Mouse (Mus musculus) heart, adult 8-10 months (tissue): ENCODE data around the gene Tmem255b. TPM values are rescaled to one million over a fixed set of nuclear protein-coding genes. Genes with fewer than 3 reads are reported as not detected.

Experiments
- DNase-seq: peaks from one replicate; pipeline ENCODE4 v3.0.0; 2022; ENCODE audit warnings: low spot score
- total RNA-seq, 4 experiments: library from RNA; stranded (reverse); gene quantifications; 2 replicates each; pipeline ENCODE4 v1.2.4; 2022

Gene Tmem255b
- total RNA-seq, 4 experiments from 2014 or later: 3.7 to 7.5 (median 5.7) TPM

DNA sequence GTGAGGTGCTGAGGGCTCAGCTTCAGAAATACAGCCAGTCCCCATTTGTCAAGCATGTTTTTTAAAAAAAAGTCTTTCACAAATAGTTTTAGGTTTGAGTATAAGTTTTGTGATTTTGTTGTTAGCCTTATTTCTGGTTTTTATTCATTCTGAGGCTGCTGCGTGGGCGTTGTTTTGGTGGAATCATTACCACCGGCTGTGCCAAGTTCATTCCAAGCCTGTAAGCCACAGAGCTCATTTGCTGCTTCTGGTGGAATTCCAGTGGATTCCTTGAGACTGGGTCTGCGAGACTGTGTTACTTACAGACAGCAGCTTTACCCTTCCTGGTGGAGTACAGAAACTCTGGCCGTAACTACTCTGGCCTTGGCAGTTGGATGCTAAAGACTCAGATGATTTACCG is 11.5 kb downstream of the Tmem255b start:
- DNase-seq: no peak

DNA sequence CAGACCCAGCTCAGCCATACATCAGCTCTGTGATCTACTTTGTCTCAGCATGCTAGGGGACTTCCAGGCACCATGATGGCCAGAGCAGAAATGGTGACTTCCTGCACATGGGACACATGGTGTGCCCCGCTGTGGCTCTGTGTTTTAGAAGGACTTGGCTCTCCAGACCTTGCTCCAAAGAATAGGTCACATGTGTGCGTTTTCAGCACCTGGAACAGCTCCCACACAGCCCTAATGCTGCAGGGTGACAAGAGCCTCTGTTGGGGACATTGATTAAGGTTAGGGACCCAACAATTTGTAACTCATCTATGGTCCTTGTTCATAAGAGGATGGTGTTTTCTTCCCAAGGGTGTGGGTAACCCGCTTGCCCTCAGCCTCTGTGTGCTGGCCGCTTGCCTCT is 13.2 kb downstream of the Tmem255b start:
- DNase-seq: no peak

DNA sequence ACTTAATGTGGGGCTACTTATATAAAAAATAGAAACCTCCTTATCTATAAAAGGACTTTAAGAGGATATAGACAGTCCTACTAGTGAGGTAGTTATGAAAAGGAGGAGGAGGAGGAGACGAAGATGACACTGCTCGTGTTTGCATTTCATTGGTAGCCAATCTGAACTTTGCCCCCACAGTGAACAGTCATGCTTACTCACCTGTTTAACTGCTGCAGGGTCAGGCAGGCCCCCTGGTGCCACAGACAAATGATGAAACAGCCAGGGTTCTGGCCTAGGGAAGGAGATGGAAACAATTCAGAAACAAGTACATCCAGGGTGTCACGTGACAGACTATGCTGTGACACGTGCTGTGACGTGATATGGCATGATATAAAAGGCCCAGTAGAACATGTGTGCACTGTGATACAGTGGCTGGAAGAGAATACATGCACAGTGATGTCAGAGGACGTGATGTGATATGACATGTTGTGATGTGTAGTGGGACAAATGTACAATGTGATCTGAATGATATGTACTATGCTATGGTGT is 16.8 kb downstream of the Tmem255b start:
- no peak for DNase-seq

DNA sequence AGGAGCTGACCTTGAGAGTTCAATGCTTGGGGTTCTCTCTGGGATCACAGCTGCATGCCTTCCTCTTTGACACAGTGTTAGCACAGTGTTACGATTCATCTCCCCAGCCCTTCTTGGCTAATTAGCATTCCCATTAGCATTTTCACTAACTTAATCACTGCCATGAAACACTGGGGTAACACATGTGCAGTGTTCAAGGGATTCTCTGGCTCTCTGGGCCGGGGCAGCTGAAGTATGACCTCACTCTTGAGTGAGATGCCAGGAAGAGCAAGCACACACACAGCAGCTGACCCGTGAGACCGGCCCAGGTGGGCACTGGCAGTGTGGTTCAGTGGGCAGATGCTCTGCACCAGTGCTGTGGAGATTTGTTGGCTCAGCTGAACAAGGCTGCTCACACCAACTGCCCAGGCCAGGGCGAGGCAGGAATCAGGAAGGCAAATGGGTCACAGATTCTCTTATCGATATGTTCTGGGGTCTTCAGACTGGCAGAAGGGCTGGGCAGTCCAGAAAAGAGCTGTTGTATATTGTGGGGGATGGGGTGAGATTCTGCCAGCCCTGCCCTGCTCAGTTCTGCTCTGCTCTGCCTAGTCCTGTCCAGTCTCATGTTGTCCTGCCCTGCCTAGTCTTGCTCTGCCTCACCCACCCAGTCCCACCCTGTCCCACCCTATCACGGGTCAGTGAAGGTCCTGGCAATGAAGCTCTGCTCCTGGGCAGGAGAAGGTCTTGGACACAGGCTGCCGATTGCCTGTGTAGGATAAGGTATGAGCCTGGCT is 19.5 kb downstream of the Tmem255b start:
- no peak for DNase-seq

DNA sequence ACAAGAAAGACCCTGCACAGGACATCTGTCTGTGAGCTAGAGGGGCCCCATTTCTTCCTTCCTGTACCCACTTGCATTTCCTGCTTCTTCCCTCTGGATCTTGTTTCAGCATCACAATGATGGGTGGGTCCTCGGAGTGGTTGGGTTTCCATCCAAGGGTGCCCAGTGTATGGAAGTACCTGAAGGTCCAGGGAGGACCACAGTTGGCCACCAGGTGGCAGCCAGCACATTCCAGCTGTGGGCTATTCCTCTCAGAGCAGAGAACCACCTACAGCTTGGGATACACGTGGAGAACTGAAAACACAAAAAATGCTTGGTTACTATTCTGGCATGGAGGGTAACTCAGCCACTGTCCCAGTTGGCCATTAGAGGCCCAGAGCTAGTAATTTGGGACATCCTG is 20.3 kb downstream of the Tmem255b start:
- DNase-seq: peak; percentile 49

DNA sequence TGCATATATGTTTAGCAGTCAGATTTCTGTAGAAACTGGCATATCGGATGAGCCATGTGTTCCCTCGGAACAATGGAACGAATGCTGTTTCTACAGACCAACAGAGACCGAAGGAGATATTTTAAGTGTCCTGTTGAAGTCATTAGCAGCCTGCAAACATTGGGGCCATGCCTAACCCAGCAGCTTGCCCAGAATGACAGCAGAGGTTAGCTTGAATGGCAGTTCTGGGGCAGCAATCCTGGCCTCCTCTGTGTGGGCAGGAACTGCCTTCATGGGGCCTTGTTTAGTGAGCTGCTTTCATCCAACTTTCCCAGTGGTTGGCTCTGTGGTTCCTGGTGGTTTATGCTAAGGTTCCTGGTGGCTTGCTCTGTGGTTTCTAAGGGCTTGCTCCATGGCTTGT is 24.4 kb downstream of the Tmem255b start:
- no peak for DNase-seq

DNA sequence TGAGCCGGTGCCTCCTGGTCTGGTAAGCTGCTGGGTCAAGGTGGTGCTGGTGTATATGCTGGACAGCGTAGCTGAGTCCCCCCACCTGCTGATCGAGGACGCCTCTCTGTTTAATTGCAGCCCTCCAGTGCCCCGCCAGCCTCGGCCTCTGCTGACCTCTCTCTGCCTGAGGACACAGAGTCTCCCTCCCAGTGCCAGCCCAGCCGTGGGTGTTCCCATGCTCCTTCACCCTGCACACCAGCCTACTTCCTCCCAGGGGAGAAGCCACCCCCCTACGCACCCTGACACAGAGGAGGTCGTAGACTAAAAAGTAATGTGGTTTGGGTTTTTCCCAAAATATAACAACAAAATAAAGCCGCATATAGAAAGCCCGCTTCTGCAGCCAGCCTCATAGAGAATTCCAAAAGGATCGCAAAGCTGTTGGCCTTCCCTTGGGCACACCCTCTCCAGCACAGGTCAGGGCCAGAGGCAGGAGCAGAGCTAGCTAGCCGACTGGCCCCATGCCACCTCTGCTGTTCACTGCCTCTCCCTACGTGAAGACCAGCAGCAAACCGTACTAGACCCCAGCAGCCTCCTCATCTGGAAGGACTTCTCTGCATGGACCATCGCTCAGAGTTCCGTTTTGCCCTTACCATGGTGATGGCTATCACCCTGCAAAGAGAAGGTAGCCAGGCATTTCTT is 26.2 kb downstream of the Tmem255b start:
- DNase-seq: no peak

DNA sequence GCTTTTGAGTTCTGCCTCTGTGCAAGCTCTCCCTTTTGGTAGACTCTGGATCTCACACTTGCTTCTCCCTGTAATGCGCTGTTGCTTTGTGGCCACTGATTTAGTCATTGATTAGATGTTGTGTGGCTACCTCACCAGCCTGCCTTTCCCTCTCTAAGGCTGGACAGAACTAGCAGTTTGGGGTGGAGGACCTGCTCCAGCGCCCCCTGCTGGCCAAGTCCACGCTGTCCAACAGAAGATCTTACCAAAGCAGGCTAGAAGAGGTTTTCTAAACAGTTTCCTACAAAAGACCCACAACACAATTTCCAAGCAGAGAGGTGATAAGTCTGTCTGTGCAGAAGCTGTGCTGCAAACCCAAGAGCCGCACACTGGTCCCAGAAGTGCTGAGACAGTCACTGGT is 26.9 kb downstream of the Tmem255b start:
- DNase-seq: peak; percentile 80

DNA sequence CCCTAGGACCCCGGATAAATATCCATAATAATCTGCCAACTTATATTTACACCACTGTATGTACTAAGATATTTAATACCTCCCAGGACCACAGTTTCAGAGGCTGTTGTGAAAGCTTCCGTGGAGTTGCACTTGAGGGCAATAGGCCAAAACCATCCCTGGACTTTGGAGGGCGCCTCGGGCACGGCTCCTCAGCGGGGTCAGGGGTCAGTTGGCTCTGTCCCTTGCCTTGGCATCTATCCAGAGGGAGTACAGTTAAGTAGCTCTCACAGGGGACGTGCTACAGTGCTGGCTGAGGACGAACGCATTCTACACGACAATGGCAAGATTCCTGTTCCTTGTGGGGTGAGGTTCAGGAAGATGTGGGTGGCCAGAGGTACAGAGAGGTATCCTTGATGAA is 27.4 kb downstream of the Tmem255b start:
- peak; percentile 40 for DNase-seq

DNA sequence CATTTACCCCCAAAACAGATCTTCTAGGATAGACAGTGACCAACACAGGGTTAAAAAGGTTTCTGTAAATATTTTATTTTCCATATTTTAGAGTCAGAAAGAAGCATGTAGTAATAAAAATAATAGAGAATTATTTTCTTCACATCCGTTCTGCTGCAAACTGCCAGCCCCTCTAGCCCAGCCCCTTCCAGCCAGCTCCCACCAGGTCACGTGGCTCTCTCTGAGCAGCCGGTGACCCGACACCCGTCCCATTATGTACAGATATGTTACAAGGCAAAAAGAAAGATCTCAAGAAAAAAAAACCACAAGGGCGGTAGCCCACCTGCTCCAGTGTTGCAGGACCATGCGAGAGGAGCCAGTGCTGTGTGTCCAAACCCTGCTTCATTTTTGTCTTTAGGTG is 30.3 kb downstream of the Tmem255b start:
- no peak for DNase-seq

DNA sequence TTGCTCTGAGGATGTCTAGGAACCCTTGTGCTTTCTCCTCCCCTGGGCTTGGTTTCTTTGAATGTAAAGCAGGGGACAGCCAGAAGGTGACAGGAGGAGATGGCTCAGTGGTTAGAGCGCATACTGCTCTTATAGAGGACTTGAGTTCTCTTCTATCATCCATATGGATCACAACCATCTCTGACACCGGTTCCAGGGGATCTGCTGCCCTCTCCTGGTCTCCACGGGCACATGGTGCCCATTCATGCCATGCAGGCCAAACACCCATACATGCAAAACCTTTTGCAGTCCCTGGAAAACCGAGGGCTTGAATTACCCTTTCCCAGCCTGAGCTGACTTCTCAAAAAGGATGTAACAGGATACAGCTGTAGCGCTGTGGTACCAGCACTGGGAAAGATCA is 32.0 kb downstream of the Tmem255b start:
- no peak for DNase-seq

DNA sequence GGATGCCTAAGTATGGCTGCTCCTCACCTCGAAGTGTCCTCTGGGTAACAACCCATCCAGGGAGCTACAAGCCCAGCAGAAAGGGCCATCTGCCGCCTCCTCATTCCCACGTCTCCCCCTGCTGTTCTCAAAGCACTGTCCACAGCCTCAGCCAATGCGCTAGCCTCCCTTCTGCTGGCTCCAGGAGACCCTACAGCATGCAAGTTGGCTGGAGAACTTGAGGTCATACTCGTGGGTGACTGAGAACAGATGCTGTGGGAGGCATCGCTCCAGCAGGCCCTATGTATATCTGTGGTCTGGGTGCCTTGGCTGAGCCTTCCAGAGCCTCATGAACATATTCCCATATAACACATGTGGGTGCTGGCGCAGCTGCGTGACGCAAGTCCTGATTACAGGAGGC is 33.7 kb downstream of the Tmem255b start:
- no peak for DNase-seq

DNA sequence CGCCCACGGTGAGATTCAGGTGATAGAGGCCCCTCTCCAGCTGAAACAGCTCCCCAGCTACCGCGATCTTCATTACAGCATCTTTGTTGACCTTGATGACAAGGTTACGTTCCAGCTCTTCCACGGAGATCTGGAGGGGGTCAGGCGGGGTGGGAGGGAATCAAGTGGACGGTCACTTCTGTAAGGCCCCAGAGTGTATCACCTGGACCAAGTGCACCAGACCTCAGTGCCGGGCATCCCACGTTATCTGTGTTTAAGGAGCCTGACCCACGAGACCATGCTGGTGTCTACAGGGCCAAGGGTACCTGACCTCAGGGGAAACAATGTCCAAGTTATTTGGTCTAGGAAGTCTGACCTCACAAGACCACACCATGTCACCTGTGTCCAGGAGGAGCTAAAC is 36.5 kb downstream of the Tmem255b start:
- DNase-seq: no peak

DNA sequence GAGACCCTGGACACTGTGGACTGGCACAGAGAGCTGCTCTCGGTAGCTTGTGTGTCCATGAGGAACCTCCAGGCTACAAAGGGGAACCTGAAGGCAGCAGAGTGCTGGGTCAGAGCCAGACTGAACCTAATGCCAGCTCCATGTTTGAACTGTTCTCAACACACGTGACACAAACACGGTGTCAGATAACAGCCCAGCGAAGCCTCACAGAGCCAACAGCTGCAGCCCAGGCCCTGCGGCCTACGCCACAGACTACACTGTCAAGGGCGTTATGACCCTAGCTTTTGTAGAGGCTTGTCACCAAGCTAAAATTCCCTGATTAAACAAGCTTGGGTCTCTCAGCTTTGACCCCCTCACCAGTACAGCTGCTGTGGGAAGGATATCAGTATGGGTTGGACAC is 37.3 kb downstream of the Tmem255b start:
- no peak for DNase-seq

DNA sequence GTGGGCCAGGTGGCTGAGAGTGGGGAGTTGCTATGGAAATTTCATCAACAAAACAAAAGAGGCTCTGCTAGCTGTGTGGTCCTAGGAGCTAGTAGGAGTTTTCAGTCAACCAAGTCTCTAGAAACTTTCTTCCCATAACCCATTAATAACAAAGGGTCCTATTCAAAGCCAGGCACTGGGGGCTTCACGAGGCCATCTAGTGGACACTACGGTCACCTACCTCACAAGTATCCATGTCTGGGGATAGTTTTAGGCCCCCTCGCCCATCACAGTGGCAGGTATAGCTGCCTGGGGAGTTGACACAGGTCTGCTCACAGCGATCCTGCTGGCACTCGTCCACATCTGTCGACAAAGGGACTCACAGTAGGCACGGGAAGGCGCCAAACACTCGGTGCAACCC is 40.9 kb downstream of the Tmem255b start:
- no peak for DNase-seq

DNA sequence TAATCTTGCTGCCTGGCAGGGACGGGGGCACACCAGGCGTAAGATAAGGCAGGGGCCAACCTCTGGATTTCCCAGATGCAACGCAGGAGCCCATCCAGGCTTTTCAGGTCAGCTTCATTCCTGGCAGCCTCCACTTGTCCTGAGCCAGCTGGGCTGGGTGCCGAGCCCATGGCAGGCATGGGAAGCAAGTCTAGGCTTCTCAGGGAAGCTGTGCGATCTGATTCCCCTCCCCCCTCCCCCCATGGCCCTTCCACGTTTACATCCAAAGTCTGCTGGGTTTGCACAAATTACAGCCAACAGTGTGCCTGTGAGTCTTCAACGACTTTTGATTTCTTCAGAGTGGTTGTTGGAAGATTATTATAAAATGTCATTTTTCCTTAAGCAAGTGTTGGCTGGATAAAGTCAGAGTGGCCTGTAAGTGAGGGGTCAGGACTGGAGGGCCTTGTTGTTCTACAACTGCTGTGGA is 46.1 kb downstream of the Tmem255b start:
- DNase-seq: peak; percentile 56

DNA sequence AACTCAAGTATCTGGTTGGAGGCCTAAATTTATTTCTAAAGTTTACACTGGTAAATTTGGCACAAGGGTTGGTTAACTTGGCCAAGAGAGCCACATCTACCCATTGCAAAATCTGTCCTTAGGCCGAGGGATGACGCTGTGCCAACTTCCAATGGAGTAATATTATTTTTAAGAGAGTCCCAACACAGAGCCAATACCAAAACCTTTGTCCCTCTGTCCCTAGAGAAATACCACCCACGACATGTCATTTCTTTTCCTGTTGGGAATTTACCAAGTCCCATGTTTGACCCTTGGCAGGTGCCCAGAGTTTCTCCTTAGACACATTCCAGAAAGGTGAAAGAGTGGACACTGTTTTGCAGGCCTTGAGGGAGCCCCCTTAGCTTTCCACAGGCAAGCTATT is 46.6 kb downstream of the Tmem255b start:
- DNase-seq: peak; percentile 36

DNA sequence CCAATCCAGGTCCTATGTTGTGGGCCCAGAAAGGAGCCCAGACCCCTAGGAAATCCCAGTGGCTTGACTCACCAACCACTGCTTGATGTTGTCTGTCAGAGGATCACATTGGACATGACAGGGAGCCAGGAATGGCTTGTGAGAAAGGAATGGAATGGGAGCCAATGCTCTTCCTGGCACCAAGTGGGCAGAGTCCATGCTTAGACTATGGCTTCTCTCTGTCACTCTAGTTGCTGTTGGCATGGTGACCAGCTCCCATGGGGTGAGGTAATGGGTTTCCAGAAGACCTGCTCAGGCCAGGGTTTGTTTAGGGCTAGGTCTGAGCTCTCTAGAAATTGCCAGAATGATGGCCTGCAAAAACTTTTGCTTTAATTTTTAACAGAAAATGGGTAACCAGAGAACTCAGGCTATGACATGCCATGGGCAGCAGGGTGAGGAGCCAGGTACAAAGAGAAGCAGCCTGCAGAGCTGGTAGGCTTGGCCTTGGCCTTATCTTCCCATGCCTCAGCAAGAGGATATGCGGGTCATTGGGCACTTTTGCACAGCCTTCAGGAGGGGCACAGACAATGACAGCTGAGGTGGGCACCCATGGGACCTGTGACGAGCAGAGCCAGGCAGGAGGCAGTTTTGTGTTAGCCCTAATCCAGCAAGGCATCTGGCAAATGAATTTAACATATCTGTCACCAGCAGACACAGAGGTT is 47.3 kb downstream of the Tmem255b start:
- no peak for DNase-seq

DNA sequence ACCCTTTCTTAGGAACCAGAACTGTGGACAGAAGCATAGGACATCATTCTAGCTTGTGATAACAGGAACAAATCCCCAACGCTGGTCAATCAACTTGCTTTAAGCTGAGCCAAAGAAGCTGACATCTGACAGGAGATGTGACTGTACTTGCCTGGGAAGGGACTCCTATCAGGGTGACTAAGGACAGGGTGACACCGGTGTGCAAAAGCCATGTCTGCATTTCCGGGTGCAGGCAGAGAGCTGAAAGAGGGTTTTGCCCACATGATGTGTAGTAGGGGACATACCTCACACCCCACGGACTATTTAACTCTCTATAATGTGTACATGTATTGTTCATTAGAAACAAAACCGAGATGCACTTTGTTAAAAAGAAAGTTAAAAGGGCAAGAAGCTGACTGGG is 48.2 kb downstream of the Tmem255b start:
- DNase-seq: no peak

DNA sequence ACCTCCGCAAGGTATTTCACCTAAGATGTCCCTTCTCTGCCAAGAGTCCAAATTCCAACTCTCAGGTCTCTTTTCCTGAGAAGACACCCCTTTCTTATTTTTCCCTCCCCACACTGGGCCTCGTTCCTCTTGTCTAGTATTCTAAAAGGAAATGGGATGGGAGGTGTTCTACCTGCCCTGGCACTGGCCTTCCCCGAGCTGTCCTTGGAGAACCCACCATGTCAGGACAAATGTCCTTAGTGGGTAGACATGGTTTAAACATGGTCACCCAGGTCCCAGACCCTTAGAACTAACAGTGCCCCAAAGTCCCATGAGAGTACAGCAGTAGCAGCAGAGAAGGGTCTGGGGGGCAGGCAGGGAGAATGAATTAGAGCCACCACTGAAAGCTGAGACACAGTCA is 54.4 kb downstream of the Tmem255b start:
- DNase-seq: no peak

DNA sequence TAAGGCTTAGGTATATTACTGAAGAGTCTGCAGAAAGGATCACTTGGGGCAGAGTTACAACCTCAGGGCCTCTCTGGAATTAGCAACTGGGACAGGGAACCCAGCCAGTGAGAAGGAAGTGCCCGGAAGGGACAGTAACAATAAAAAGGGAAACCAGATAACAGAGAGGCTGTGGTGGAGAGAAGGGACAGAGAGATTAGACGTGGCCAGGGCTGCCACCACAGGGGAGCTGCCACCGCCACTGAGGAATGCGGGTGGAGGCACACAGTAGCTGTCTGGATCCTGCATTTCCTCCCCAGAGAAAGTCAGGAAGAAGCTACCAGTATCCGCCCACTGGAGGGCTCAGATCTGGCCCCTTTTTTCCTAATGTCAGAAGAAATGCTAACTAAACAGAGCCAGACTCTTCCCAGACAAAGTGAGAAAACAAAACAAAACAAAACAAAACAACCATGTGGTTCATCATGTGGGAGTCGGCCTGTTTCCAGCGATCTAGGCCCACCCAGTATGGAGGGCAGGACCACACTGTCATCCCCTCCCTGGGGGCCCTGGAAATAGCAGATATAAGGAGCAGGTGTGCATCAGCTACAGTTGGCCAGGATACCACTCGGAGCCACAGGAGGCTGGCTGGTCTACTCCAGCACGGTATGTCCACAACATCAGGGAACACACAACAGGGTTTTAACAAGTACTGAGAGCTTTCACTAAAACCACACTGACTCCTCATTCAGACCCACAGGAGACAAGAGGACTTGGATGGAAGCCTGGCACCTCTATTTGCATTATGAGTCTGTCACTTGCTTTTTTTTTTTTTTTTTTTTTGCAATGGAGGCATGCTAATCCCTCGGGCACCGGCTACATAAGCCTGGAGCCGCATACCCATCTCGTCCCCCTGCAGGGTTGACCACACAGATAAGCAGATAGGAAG is 55.3 kb downstream of the Tmem255b start:
- DNase-seq: peak; percentile 64
